Mouse (Mus musculus) neutrophil, adult 59 days (primary cell): ENCODE measurements around the gene Actrt1. TPM values are rescaled to one million over a fixed set of nuclear protein-coding genes. Genes with fewer than 3 reads are reported as not detected.

ENCODE experiments used
- total RNA-seq, 2 experiments: library from RNA; stranded (reverse); gene quantifications; 1 replicate in 1 of 2; 2 replicates in 1 of 2; pipeline ENCODE4 v1.2.4; 2023

Actrt1 gene
- total RNA-seq = not detected

DNA sequence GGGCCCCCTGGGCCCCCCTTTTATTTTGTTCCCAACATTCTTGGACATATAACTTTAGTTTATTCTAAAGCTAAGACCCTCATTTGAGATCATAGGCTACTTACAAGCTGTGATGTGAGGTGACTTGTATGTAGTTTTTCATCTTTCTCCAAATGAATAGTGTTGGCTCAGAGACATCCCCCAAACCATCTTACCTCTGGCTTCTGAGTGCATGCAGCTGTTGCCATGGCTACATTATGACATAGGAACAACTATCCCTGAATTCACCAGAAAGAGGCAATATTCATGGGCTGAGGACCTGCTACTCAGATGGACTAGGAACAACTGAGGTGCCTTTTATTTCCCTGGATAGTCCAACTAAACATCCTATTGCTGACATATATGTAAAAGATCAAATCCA lies at the start of gene Actrt1:
Gene Actrt1 (plus strand): TSS at position 301 of the 400 bp plus-strand sequence.

